Mouse (Mus musculus) colon, adult 2 months (tissue): Measurements from ENCODE around the gene Gm10096. TPM values are rescaled to one million over a fixed set of nuclear protein-coding genes. Genes with fewer than 3 reads are reported as not detected.

Source experiments
- polyA plus RNA-seq: library from polyadenylated mRNA; depleted of rRNA; stranded (reverse); fragments of >200 nt; gene quantifications from 2 replicates; pipeline ENCODE4 v1.2.3, GENCODE M21; 2012; rRNA removed

The Gm10096 gene
- not detected in 2 replicates for polyA plus RNA-seq

DNA sequence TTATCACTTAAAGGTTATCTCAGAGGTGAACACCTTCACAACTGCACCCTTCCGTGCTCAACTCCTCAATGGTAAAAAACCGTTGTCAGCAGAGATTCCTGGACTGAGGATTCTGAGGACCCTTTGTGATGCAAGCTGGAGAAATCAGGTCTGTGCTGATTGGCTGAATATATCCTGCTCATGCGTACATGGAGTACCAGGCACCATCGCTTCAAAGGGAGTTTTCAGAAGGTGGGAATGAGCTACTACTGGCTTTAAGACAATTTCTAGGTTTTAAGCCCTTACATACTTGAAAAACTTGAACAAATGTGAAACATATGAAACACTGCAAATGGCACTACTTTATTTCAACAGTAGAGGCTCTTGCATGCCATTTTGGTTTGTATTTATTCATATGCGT lies at the start of gene Gm10096:
Gm10096 (minus strand) TSS at position 101 of the 400 bp plus-strand sequence.

